Mouse (Mus musculus) B cell, adult (primary cell): Measurements from ENCODE around the gene Tstd3. TPM values are rescaled to one million over a fixed set of nuclear protein-coding genes. Genes with fewer than 3 reads are reported as not detected.

Source experiments
- total RNA-seq: library from RNA; stranded (reverse); gene quantifications from 4 replicates; pipeline ENCODE4 v1.2.4, GENCODE M21; 2023; ENCODE audit not compliant: inconsistent age

The Tstd3 gene
- 3.7 to 5.7 TPM (median 4.8 TPM) in 4 replicates for total RNA-seq

GRCm38 (mm10) chr4:21766863-21767304 lies at the start of gene Tstd3, which contains the start of gene Usp45:
Gene Tstd3, minus strand, starts transcription at chr4:21767212.
Gene Usp45, plus strand, starts transcription at chr4:21767156.

GRCm38 (mm10) chr4:21727615-21728165 lies 39.3 kb downstream of the Tstd3 start, which contains the start of gene Ccnc:
Gene Ccnc, plus strand, starts transcription at chr4:21727701.

Other genes with a start within 250 kb of the Tstd3 start
- not detected in 4 replicates for gene Prdm13, start 81.2 kb downstream of the Tstd3 start, total RNA-seq
- 25.5 to 30.2 TPM (median 28.7 TPM) in 4 replicates for gene Ccnc, start 39.5 kb downstream of the Tstd3 start, total RNA-seq
- gene Usp45, start 56 bp downstream of the Tstd3 start, total RNA-seq: 18.9 to 23.4 TPM (median 20.4 TPM) in 4 replicates
- 212 to 265 TPM (median 254 TPM) in 4 replicates for gene Pnisr, start 80.4 kb upstream of the Tstd3 start, total RNA-seq
- 1.5 to 2.2 TPM (median 1.6 TPM) in 4 replicates for gene Coq3, start 112.5 kb upstream of the Tstd3 start, total RNA-seq
- 0.19 TPM in 1 of 4 replicates, not detected in the others for gene Faxc, start 164.1 kb upstream of the Tstd3 start, total RNA-seq